Mouse (Mus musculus) heart, embryonic 13.5 days (tissue): ENCODE measurements at regions not wholly inside any gene's neighbourhood (a gene's known extent, or its start where the extent isn't known, plus 50 kb on each side); places are given as distances from the start of the nearest gene placed in this dataset.

Experiments used
- ATAC-seq: fragments of 200-750 bp; cut with Nextera tagmentation; 2 replicates; pipeline ENCODE4 v1.8.0; 2017; ENCODE audit warnings: moderate TSS enrichment; ENCODE audit not compliant: insufficient number of reproducible peaks, low FRiP score, low TSS enrichment; ENCODE audit errors: extremely low read depth
- H3K27ac ChIP-seq: fragments of 300-500 bp; sonication (generic); replicated peaks from 2 replicates; pipeline ENCODE4 v1.5.1; 2015; ENCODE audit warnings: moderate library complexity, mild to moderate bottlenecking, inconsistent platforms
- H3K27me3 ChIP-seq: fragments of 300-500 bp; sonication (generic); replicated peaks from 2 replicates; pipeline ENCODE4 v1.6.1; 2015; ENCODE audit warnings: mild to moderate bottlenecking, inconsistent platforms
- H3K36me3 ChIP-seq: fragments of 300-500 bp; sonication (generic); 2 replicates; pipeline ENCODE4 v1.6.1; 2015; ENCODE audit warnings: mild to moderate bottlenecking, inconsistent platforms
- H3K4me1 ChIP-seq: fragments of 300-500 bp; sonication (generic); 2 replicates; pipeline ENCODE4 v1.6.1; 2015; ENCODE audit warnings: inconsistent platforms
- H3K4me2 ChIP-seq: fragments of 300-500 bp; sonication (generic); 2 replicates; pipeline ENCODE4 v1.6.1; 2015; ENCODE audit warnings: inconsistent platforms, mild to moderate bottlenecking, moderate library complexity
- H3K4me3 ChIP-seq: fragments of 300-500 bp; sonication (generic); 2 replicates; pipeline ENCODE4 v1.5.1; 2015; ENCODE audit warnings: moderate library complexity, mild to moderate bottlenecking, inconsistent platforms
- H3K9ac ChIP-seq: fragments of 300-500 bp; sonication (generic); 2 replicates; pipeline ENCODE4 v1.6.1; 2015; ENCODE audit warnings: inconsistent platforms, mild to moderate bottlenecking, moderate library complexity
- H3K9me3 ChIP-seq: fragments of 300-500 bp; sonication (generic); 2 replicates; pipeline ENCODE4 v1.6.1; 2016; ENCODE audit warnings: inconsistent platforms
- WGBS: fragments of 180-500 bp; shearing (Covaris S2); methylation state at CpG from one replicate; pipeline ENCODE4 v1.1.7; 2015; ENCODE audit warnings: mixed read lengths; 5-methylcytosine and 5-hydroxymethylcytosine counted together

DNA sequence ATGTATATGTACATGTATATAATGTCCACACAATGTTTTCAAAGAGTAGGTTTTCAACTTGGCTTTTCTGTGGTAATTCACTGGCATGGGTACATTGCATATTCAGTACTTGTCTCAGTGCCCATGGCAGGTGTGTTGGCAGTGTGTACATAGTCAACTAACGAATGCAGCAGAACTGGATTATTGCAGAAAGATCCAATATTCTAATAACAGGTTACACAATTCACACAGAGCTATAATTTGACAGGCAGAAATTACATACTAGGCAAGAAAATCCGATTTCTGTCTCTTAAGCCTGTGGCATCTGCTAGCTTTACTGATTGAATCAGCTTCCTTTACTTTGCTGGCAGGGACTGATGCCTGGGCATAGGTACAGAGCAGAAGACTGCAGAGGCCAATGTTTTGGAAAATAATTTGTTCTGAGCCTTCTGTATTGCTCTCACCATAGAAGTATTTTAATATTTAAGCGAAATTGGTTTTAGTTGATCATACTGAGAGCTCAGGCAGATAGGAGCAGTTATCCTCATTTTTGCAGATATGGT, 479.3 kb downstream of the Epm2a start:
- H3K36me3 ChIP-seq = no peaks in the 10 kb centered on the region
- H3K4me2 ChIP-seq = no peak overlapping the region
- H3K9ac ChIP-seq = no peak overlapping the region
- WGBS = 69% methylated on average over 3 of the region's 3 CpGs
- H3K9me3 ChIP-seq = 0 out of 2 replicates have a peak, but pooled peaks cover 2% of the 10 kb centered on the region
- H3K4me3 ChIP-seq = no peak overlapping the region
- no peak for ATAC-seq
- H3K4me1 ChIP-seq = no peaks in the 10 kb centered on the region
- no peaks in the 10 kb centered on the region for H3K27me3 ChIP-seq
- H3K27ac ChIP-seq = no peak overlapping the region

DNA sequence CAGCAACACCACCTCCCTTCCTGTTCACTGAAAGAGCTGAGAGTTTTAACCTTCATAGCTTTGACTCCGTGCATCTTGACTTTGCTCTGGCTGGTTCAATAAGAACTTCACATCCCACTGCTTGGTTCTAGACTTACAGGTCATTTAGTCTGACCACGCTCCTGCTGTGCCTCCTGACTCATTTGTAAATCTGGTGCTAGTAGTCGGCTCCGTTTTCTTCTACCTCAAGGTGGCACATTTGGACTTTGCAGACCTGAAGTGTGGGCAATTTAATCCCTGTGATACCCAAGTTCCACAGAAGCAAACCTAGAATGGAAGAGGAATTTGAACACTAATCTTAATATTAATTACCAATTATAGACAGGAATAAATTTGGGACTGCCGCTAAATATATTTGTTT, 497.9 kb downstream of the Epm2a start:
- H3K27ac ChIP-seq = no peak overlapping the region
- no peaks in the 10 kb centered on the region for H3K36me3 ChIP-seq
- no peak overlapping the region for H3K9ac ChIP-seq
- peaks cover 7% of the 10 kb centered on the region for H3K4me1 ChIP-seq
- ATAC-seq = no peak
- H3K27me3 ChIP-seq = no peaks in the 10 kb centered on the region
- peaks cover 4% of the 10 kb centered on the region; the same call in 1 of the 2 replicates for H3K9me3 ChIP-seq
- no peak overlapping the region for H3K4me2 ChIP-seq
- 75% methylated on average over 5 of the region's 5 CpGs for WGBS
- no peak overlapping the region for H3K4me3 ChIP-seq

DNA sequence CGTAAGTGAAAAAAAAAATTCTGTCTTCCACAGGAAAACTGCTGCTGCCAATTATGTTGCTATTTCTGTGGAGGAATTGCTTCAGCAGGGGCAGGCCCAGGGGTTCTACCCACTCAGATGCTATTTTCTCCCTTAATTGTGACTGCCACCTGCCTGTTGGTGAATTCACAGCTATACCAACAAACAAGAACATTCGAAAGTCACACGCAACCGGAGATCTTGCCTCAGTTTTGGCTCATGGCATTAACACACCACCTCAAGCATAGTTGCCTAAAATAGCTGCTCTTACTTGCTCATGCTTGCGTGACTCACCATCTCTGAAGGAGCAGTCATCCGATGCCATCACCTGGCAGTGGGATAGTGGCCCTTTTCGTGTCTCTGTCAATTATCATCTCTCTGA, 498.3 kb downstream of the Epm2a start:
- H3K27me3 ChIP-seq = no peaks in the 10 kb centered on the region
- H3K4me2 ChIP-seq = peak overlapping the region; percentile 8
- H3K27ac ChIP-seq = no peak overlapping the region
- no peak overlapping the region for H3K9ac ChIP-seq
- H3K4me1 ChIP-seq = peaks cover 7% of the 10 kb centered on the region
- H3K4me3 ChIP-seq = no peak overlapping the region
- no peaks in the 10 kb centered on the region for H3K36me3 ChIP-seq
- peaks cover 4% of the 10 kb centered on the region; the same call in 1 of the 2 replicates for H3K9me3 ChIP-seq
- ATAC-seq = no peak
- 57% methylated on average over 7 of the region's 7 CpGs for WGBS

DNA sequence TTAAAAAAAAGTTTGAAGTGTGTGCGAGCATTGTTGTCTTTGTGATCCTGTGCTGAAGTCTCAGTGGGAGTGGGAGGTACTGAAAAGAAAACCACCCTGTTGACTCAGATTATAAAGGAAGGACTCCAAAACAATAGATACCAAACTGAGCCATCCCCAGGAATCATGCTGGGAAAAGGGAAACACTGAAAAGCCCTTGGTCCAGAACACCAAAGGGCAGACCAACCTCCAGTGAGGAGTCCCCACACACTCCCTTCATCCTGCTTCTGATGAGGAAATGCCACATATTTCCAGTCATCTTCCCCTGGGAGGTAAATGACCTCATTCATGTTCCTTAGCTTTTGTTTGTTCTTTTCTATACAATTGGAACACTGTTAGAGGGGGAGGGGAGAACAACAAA, 502.9 kb downstream of the Epm2a start:
- no peak overlapping the region for H3K27ac ChIP-seq
- no peak overlapping the region for H3K9ac ChIP-seq
- H3K4me3 ChIP-seq = no peak overlapping the region
- H3K27me3 ChIP-seq = no peaks in the 10 kb centered on the region
- no peaks in the 10 kb centered on the region for H3K36me3 ChIP-seq
- peaks cover 4% of the 10 kb centered on the region; the same call in 1 of the 2 replicates for H3K9me3 ChIP-seq
- no peak overlapping the region for H3K4me2 ChIP-seq
- H3K4me1 ChIP-seq = peaks cover 7% of the 10 kb centered on the region
- 69% methylated on average over 1 of the region's 1 CpGs for WGBS
- ATAC-seq = no peak

DNA sequence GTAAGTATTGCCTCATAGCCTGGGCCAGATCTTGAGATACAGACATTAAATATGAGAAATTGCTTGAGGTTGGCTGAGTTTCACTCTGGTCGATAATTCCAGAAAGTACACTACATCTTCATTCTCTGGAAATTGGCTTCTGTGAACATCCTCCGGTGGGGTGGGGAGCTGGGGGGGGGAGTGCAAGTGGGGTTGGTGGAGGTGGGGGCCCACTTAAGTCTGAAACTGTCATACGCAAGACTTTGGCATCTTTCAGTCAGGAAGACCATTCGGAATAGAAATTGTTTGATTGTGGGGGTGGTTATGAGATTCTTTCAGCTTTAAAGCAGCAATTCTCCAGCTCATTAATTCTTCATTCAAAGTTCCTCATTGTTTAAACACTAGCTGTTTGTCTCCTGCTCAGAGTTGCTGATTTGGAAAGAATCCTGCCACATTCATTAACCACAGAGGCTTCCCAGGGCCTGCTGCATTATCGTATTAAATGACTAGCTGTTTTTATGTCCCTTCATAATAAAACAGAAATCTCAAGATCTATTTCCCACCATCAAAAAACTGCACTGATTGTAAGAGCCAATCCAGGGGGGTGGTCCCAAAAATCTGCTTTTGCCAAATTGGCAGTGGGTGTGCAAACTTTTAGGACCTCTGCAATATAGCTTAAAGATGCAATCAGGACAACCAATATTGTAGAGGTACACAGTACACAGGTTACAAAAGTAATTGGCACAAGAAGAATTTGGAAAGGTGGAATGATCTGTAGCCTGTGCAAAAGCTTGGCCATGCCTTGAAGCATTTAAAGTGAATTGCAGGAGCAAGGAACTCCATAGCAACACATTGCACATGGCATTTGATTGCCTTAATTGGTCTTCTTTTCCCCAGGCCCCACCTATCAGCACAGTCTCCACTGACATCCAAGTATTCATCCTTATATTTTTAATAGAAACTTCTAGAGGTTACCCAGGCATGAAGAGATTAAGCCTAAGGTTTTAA, 532.2 kb downstream of the Epm2a start:
- Histone ChIP-seq H3K4me3 (no peak overlapping the region), H3K27me3 (no peaks in the 10 kb centered on the region), H3K9ac (no peak overlapping the region), H3K9me3 (no peaks in the 10 kb centered on the region), H3K4me2 (no peak overlapping the region), H3K4me1 (peaks cover 4% of the 10 kb centered on the region; the same call in 1 of the 2 replicates), H3K27ac (no peak overlapping the region), H3K36me3 (no peaks in the 10 kb centered on the region)
- no peak for ATAC-seq
- WGBS = 76% methylated on average over 5 of the region's 5 CpGs

DNA sequence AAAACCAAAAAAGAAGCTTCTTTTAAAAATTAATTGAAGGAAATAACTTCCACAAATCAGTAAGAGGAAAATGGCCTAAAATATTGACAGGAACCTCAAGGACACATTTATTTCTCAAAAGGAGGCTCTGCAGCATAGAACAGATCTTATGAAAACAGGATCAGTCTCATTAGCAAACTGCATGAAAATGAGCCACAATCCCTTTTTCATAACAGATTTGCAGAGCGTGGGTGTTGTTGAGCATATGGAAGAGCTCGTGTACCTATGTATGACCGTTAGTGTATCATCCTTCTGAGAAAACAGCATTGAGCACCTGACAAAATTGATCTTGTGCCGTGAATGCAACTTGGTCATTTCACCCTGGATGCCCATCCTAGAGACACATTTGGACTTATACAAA, 543.0 kb downstream of the Epm2a start:
- no peak overlapping the region for H3K4me3 ChIP-seq
- ATAC-seq = no peak
- WGBS = 81% methylated on average over 4 of the region's 4 CpGs
- H3K4me2 ChIP-seq = no peak overlapping the region
- no peaks in the 10 kb centered on the region for H3K9me3 ChIP-seq
- H3K4me1 ChIP-seq = no peaks in the 10 kb centered on the region
- H3K9ac ChIP-seq = no peak overlapping the region
- no peak overlapping the region for H3K27ac ChIP-seq
- no peaks in the 10 kb centered on the region for H3K36me3 ChIP-seq
- no peaks in the 10 kb centered on the region for H3K27me3 ChIP-seq

DNA sequence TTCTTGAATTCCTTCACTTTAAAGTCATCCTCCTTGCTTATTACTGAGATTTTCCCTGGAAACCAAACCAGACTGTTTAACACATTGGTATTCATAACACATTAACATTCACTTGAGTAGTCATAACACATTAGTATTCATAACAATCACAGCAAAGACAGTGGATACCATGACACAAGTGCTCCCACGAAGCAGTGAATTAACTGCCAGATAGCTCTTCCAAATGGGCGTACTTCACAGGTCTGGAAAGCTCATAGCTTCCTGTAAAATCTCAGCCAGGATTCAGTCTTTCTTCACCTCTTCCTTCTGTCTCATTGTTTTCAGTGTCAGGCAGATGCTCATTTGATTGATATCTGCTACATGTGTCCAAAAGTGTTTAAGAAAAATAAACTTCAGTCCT, 545.7 kb downstream of the Epm2a start:
- H3K4me3 ChIP-seq = no peak overlapping the region
- no peaks in the 10 kb centered on the region for H3K4me1 ChIP-seq
- no peaks in the 10 kb centered on the region for H3K9me3 ChIP-seq
- no peak overlapping the region for H3K9ac ChIP-seq
- no peak for ATAC-seq
- 63% methylated on average over 2 of the region's 2 CpGs for WGBS
- no peak overlapping the region for H3K27ac ChIP-seq
- H3K4me2 ChIP-seq = no peak overlapping the region
- no peaks in the 10 kb centered on the region for H3K36me3 ChIP-seq
- no peaks in the 10 kb centered on the region for H3K27me3 ChIP-seq

DNA sequence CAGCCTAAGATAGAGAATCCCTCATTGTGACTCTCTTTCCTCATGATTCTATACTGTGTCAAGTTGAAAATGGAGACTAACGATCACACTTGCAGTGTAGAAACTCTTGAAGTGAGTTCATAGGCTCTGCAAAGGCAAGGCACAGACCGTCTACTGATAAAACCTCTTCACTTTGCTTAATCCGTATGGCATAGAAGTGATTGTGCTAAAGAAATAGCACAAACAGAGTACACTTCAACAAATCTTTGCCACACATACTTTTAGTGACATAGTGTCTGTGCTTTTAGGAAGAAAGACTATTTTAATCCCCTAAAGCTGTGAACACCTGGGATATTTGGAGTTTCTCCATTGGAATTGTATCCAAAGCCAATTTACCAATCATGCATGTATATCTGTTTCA, 578.9 kb downstream of the Epm2a start:
- no peak overlapping the region for H3K4me3 ChIP-seq
- WGBS = 62% methylated on average over 3 of the region's 3 CpGs
- ATAC-seq = no peak

DNA sequence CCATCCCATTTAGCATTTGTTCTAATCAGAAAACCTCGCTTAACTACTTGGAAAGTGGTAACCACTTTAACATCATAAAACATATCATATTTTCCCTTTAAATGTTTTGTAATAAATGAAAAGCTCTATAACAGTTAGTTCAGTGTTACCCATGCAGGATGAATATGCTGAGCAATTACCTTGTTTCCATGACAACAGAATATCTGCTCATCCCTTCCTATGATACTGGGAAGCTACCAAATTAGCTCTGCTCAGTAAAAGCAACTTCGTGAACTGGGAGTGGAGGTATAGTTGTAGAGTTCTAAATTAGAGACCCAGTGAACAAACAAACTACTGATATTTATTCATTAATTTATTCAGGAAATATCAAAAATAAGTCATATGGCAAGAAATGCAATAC, 595.0 kb downstream of the Epm2a start:
- H3K4me2 ChIP-seq = no peak overlapping the region
- no peaks in the 10 kb centered on the region for H3K27me3 ChIP-seq
- H3K36me3 ChIP-seq = no peaks in the 10 kb centered on the region
- no peaks in the 10 kb centered on the region for H3K9me3 ChIP-seq
- no peaks in the 10 kb centered on the region for H3K4me1 ChIP-seq
- ATAC-seq = no peak
- no peak overlapping the region for H3K9ac ChIP-seq
- no peak overlapping the region for H3K27ac ChIP-seq
- H3K4me3 ChIP-seq = no peak overlapping the region
- 76% methylated on average over 2 of the region's 2 CpGs for WGBS

More for the DNA sequence above, 578.9 kb downstream of the Epm2a start:
- Histone ChIP-seq H3K27me3 (no peaks in the 10 kb centered on the region), H3K4me1 (no peaks in the 10 kb centered on the region), H3K4me2 (no peak overlapping the region), H3K9ac (no peak overlapping the region), H3K27ac (no peak overlapping the region), H3K9me3 (no peaks in the 10 kb centered on the region), H3K36me3 (no peaks in the 10 kb centered on the region)

DNA sequence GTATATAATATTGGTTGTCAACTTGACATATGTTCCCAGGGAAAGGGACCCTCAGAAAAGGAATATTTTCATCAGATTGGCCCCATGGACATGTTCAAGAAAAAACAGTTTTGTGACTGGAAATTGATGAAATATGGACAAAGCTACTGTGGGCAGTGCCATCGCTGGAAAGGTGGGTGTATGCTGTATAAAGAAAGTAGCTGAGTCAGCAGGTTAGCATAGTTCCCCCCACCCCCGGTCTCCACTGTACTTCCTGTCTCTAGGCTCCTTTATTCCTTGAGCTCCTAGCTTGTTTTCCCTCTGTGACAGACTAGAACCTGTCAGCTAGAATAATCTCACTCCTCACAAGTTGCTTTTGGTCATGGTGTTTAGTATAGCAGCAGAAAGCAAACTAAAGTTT, 599.6 kb downstream of the Epm2a start:
- WGBS = 61% methylated on average over 2 of the region's 2 CpGs
- H3K4me3 ChIP-seq = no peak overlapping the region
- no peaks in the 10 kb centered on the region for H3K4me1 ChIP-seq
- no peaks in the 10 kb centered on the region for H3K9me3 ChIP-seq
- H3K4me2 ChIP-seq = no peak overlapping the region
- ATAC-seq = no peak
- no peak overlapping the region for H3K9ac ChIP-seq
- no peaks in the 10 kb centered on the region for H3K27me3 ChIP-seq
- no peak overlapping the region for H3K27ac ChIP-seq
- no peaks in the 10 kb centered on the region for H3K36me3 ChIP-seq

DNA sequence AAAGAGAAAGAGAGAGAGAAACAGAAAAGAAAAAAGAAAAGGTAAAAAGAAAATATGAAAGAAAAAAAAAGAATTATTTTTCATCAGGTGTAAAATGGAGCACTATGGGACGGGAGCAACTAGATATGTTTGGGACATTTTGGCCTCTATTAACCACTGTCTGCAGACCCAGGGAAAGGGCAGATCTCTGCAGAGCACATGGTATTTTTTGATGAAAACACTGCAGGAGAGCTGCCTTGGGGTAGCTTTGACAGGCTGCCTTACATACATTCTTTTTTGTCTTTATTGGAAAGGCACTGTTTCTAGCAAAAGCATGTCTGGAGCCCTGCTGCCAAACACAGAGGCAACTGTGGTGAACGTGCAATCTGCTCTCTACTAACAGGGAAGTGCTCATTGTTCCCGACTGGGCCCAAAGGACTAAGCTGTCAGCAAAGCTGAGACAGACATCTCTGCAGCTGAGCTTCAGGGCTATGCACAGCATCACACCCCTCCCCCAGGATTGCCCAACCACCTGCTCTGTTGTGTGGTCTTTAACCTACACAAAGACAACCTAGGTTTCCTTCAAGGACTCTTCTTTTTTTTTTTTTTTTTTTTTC, 617.2 kb downstream of the Epm2a start:
- ATAC-seq = no peak
- Histone ChIP-seq H3K27me3 (no peaks in the 10 kb centered on the region), H3K4me1 (no peaks in the 10 kb centered on the region), H3K4me2 (no peak overlapping the region), H3K9me3 (no peaks in the 10 kb centered on the region), H3K9ac (no peak overlapping the region), H3K27ac (no peak overlapping the region), H3K4me3 (no peak overlapping the region), H3K36me3 (no peaks in the 10 kb centered on the region)
- WGBS = 36% methylated on average over 3 of the region's 3 CpGs
